Mouse (Mus musculus) MEL (cell line): ENCODE data around the gene Serpinb7. TPM values are rescaled to one million over a fixed set of nuclear protein-coding genes. Genes with fewer than 3 reads are reported as not detected.

Source experiments
- DNase-seq: peaks from one replicate; pipeline ENCODE4 v3.0.0; 2011; ENCODE audit warnings: low read depth, low spot score
- H3K27ac ChIP-seq: 2 replicates; pipeline ENCODE4 v1.5.1; 2012; ENCODE audit warnings: low read depth, mild to moderate bottlenecking, control low read depth, low read length, moderate library complexity; ENCODE audit not compliant: control insufficient read depth
- H3K27me3 ChIP-seq, 2 experiments: fragments of 150-350 bp in 1 of 2; sonication (generic) in 1 of 2; 2 replicates each; pipeline ENCODE4 v1.6.1; 2012; ENCODE audit warnings: low read length in 2 of 2, mild to moderate bottlenecking in 2 of 2, improper control_type of control experiment in 1 of 2, moderate library complexity in 1 of 2; ENCODE audit not compliant: insufficient read depth in 2 of 2, control insufficient read depth in 1 of 2
- H3K36me3 ChIP-seq, 2 experiments: 2 replicates each; pipeline ENCODE4 v1.6.1; 2012 to 2014; ENCODE audit warnings: low read length in 2 of 2, improper control_type of control experiment in 1 of 2, inconsistent platforms in 1 of 2, mild to moderate bottlenecking in 1 of 2; ENCODE audit not compliant: insufficient read depth in 2 of 2, control insufficient read depth in 1 of 2
- H3K4me1 ChIP-seq, 2 experiments: fragments of 150-350 bp in 1 of 2; sonication (generic) in 1 of 2; 2 replicates each; pipeline ENCODE4 v1.6.1; 2012; ENCODE audit warnings: low read length in 2 of 2, improper control_type of control experiment in 1 of 2, mild to moderate bottlenecking in 1 of 2; ENCODE audit not compliant: insufficient read depth in 2 of 2, control insufficient read depth in 1 of 2
- H3K4me3 ChIP-seq, 2 experiments: fragments of 150-350 bp in 1 of 2; sonication (generic) in 1 of 2; 2 replicates each; pipeline ENCODE4 v1.5.1; 2012; ENCODE audit warnings: low read depth in 2 of 2, low read length in 2 of 2, mild to moderate bottlenecking in 2 of 2, moderate library complexity in 2 of 2, control low read depth in 1 of 2, improper control_type of control experiment in 1 of 2; ENCODE audit not compliant: control insufficient read depth in 1 of 2, insufficient read depth in 1 of 2
- H3K79me2 ChIP-seq: 2 replicates; pipeline ENCODE4 v1.6.1; 2012; ENCODE audit warnings: mild to moderate bottlenecking, low read length, moderate library complexity; ENCODE audit not compliant: control insufficient read depth, poor library complexity, insufficient read depth
- H3K9ac ChIP-seq: 2 replicates; pipeline ENCODE4 v1.6.1; 2012; ENCODE audit warnings: low read depth, mild to moderate bottlenecking, control low read depth, low read length, moderate library complexity; ENCODE audit not compliant: control insufficient read depth, poor library complexity, severe bottlenecking
- H3K9me3 ChIP-seq: fragments of 150-350 bp; sonication (generic); replicated peaks from 2 replicates; pipeline ENCODE4 v1.6.1; 2012; ENCODE audit warnings: mild to moderate bottlenecking, low read length, improper control_type of control experiment, moderate library complexity; ENCODE audit not compliant: insufficient read depth
- BHLHE40 ChIP-seq: IDR thresholded peaks from 2 replicates; pipeline ENCODE4 v1.6.1; 2012; ENCODE audit warnings: low read depth, mild to moderate bottlenecking, inconsistent platforms, low read length, improper control_type of control experiment, borderline replicate concordance
- CHD1 ChIP-seq: IDR thresholded peaks from 2 replicates; pipeline ENCODE4 v1.6.1; 2012; ENCODE audit warnings: low read depth, mild to moderate bottlenecking, inconsistent platforms, low read length, improper control_type of control experiment
- CHD2 ChIP-seq: IDR thresholded peaks from 2 replicates; pipeline ENCODE4 v1.6.1; 2011; ENCODE audit warnings: low read length, improper control_type of control experiment
- E2F4 ChIP-seq: IDR thresholded peaks from 2 replicates; pipeline ENCODE4 v1.6.1; 2011; ENCODE audit warnings: low read depth, low read length, improper control_type of control experiment, borderline replicate concordance
- EP300 ChIP-seq, 2 experiments: IDR thresholded peaks; 2 replicates each; pipeline ENCODE4 v1.6.1; 2011; ENCODE audit warnings: improper control_type of control experiment in 2 of 2, low read length in 2 of 2, low read depth in 1 of 2, mild to moderate bottlenecking in 1 of 2
- ETS1 ChIP-seq: IDR thresholded peaks from 2 replicates; pipeline ENCODE4 v1.6.1; 2012; ENCODE audit warnings: low read depth, mild to moderate bottlenecking, inconsistent platforms, low read length, improper control_type of control experiment, moderate library complexity
- GATA1 ChIP-seq: IDR thresholded peaks from 2 replicates; pipeline ENCODE4 v1.6.1; 2011; ENCODE audit warnings: low read depth, low read length, improper control_type of control experiment
- MAZ ChIP-seq: IDR thresholded peaks from 2 replicates; pipeline ENCODE4 v1.6.1; 2012; ENCODE audit warnings: low read depth, mild to moderate bottlenecking, inconsistent platforms, low read length, improper control_type of control experiment
- MEF2A ChIP-seq: IDR thresholded peaks from 2 replicates; pipeline ENCODE4 v1.6.1; 2014; ENCODE audit warnings: low read depth, mild to moderate bottlenecking, inconsistent platforms, low read length, improper control_type of control experiment; ENCODE audit not compliant: poor library complexity, insufficient replicate concordance, severe bottlenecking; ENCODE audit errors: extremely low read depth
- MXI1 ChIP-seq: IDR thresholded peaks from 2 replicates; pipeline ENCODE4 v1.6.1; 2011; ENCODE audit warnings: mild to moderate bottlenecking, low read depth, low read length, improper control_type of control experiment
- MYB ChIP-seq: IDR thresholded peaks from 2 replicates; pipeline ENCODE4 v1.6.1; 2011; ENCODE audit warnings: mild to moderate bottlenecking, low read depth, low read length, improper control_type of control experiment
- MYC ChIP-seq: IDR thresholded peaks from 2 replicates; pipeline ENCODE4 v1.6.1; 2011; ENCODE audit warnings: low read depth, mild to moderate bottlenecking, low read length, improper control_type of control experiment, moderate library complexity
- POLR2A ChIP-seq, 2 experiments: IDR thresholded peaks; 2 replicates each; pipeline ENCODE4 v1.6.1; 2011 to 2012; ENCODE audit warnings: low read length in 2 of 2, mild to moderate bottlenecking in 2 of 2, control low read depth in 1 of 2, improper control_type of control experiment in 1 of 2, low read depth in 1 of 2, moderate library complexity in 1 of 2; ENCODE audit not compliant: control insufficient read depth in 1 of 2, insufficient read depth in 1 of 2, poor library complexity in 1 of 2
- POLR2AphosphoS2 ChIP-seq: IDR thresholded peaks from 2 replicates; pipeline ENCODE4 v1.6.1; 2011; ENCODE audit warnings: low read length, improper control_type of control experiment
- POLR2AphosphoS5 ChIP-seq: IDR thresholded peaks from 2 replicates; pipeline ENCODE4 v1.6.1; 2012; ENCODE audit warnings: low read depth, borderline replicate concordance, mild to moderate bottlenecking, inconsistent platforms, low read length, moderate library complexity, mixed read lengths
- RCOR1 ChIP-seq: IDR thresholded peaks from 2 replicates; pipeline ENCODE4 v1.6.1; 2012; ENCODE audit warnings: low read depth, mild to moderate bottlenecking, inconsistent platforms, low read length, improper control_type of control experiment
- SIN3A ChIP-seq: IDR thresholded peaks from 2 replicates; pipeline ENCODE4 v1.6.1; 2012; ENCODE audit warnings: low read length, improper control_type of control experiment, inconsistent platforms
- SMC3 ChIP-seq: IDR thresholded peaks from 2 replicates; pipeline ENCODE4 v1.6.1; 2011; ENCODE audit warnings: low read depth, low read length, improper control_type of control experiment
- TAL1 ChIP-seq: IDR thresholded peaks from 2 replicates; pipeline ENCODE4 v1.6.1; 2012; ENCODE audit warnings: mild to moderate bottlenecking, inconsistent platforms, low read length, moderate library complexity, mixed read lengths
- TBP ChIP-seq: IDR thresholded peaks from 2 replicates; pipeline ENCODE4 v1.8.0; 2011; ENCODE audit warnings: low read depth, low read length, improper control_type of control experiment
- TCF12 ChIP-seq: IDR thresholded peaks from 2 replicates; pipeline ENCODE4 v1.6.1; 2014; ENCODE audit warnings: low read depth, mild to moderate bottlenecking, inconsistent platforms, low read length, improper control_type of control experiment, moderate library complexity
- UBTF ChIP-seq: IDR thresholded peaks from 2 replicates; pipeline ENCODE4 v1.6.1; 2012; ENCODE audit warnings: low read depth, mild to moderate bottlenecking, inconsistent platforms, low read length, improper control_type of control experiment, moderate library complexity, borderline replicate concordance; ENCODE audit not compliant: insufficient read depth
- USF1 ChIP-seq: IDR thresholded peaks from 2 replicates; pipeline ENCODE4 v1.6.1; 2014; ENCODE audit warnings: low read depth, mild to moderate bottlenecking, inconsistent platforms, low read length, improper control_type of control experiment, moderate library complexity
- ZMIZ1 ChIP-seq: IDR thresholded peaks from 2 replicates; pipeline ENCODE4 v1.6.1; 2012; ENCODE audit warnings: low read depth, mild to moderate bottlenecking, inconsistent platforms, low read length, improper control_type of control experiment, moderate library complexity
- polyA plus RNA-seq, 2 experiments: library from polyadenylated mRNA; stranded (reverse) in 1 of 2; unstranded in 1 of 2; fragments of >175 nt in 1 of 2; fragments of >200 nt in 1 of 2; gene quantifications; 2 replicates each; pipeline versions ENCODE4 v1.2.1 to v1.2.4; 2012; ENCODE audit warnings: low replicate concordance in 2 of 2, low read depth in 1 of 2; ENCODE audit not compliant: insufficient read length in 2 of 2, insufficient read depth in 1 of 2, missing spikeins in 1 of 2
- total RNA-seq: library from RNA; depleted of rRNA; stranded (reverse); fragments of 300-350 nt; gene quantifications from 2 replicates; pipeline ENCODE4 v1.2.3, GENCODE M21; 2012

Gene Serpinb7
- total and polyA plus RNA-seq, 3 experiments = not detected

DNA sequence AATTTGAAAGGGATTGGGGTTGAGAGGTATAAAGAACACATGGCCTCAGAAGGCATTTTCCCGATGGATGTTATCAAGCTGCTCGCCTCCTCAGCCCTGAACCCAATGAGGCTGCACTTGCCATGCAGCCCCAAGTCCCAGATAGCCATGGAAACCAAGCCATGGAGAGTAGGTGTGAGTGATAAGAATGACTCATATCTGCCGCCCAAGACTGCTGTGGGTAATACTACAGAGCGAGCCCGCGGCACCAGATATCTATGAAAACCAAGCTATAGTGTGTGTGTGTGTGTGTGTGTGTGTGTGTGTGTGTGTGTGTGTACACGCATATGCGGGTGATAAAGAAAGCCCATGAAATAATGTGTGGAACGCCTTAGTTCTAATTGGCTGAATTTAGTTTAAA is 14.9 kb upstream of the Serpinb7 start:
- Histone ChIP-seq H3K9ac (no peak overlapping the region), H3K4me1 (peaks cover 27 to 43% of the 10 kb centered on the region in 2 experiments), H3K27me3 (no peaks in the 10 kb centered on the region), H3K27ac (peak overlapping the region; percentile 56), H3K36me3 (peaks cover 0 to 52% of the 10 kb centered on the region in 2 experiments; a peak in 2 of 4 replicates), H3K4me3 (no peak overlapping the region), H3K9me3 (no peaks in the 10 kb centered on the region), H3K79me2 (no peaks in the 10 kb centered on the region)
- peak; percentile 97 for DNase-seq
- TF ChIP-seq MEF2A = no peak
- no peak; a peak in 1 of 4 replicates for TF ChIP-seq POLR2A (IDR thresholded peaks at IDR 0.05; ENCODE audit: control insufficient read depth in 1 of 2, insufficient read depth in 1 of 2, low read depth in 1 of 2, low read length in 2 of 2, poor library complexity in 1 of 2)
- peak; percentile 87 for TF ChIP-seq TAL1
- TF ChIP-seq BHLHE40 = no peak
- TF ChIP-seq GATA1 = peak; percentile 98
- no peak for TF ChIP-seq POLR2AphosphoS5
- no peak for TF ChIP-seq E2F4
- TF ChIP-seq USF1 = no peak

DNA sequence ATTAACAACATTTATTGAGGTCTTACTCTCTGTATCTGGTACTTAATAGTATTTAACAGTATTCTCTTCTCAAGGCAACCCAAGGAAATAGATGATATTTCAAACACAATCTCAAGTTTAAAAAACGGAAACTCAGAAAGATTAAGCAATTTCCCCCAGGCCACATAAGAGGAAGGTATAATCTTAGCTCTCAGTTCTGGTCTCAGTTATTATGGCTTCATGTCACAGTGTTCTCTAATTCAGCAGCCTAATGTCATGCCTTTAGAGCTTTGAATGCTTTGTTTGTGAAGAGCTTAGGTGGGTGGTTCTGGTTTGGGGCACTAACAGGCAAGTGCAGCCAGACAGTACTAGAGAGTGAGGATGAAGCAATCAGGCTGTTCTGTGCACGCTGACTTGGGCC is 9.7 kb upstream of the Serpinb7 start:
- no peak for TF ChIP-seq MXI1
- TF ChIP-seq EP300 (IDR thresholded peaks at IDR 0.05; ENCODE audit: low read depth in 1 of 2, low read length in 2 of 2) = peak; percentile 51 to 62; a peak in 3 of 4 replicates
- peak; percentile 43; the same call in 1 of the 2 replicates for TF ChIP-seq GATA1
- H3K36me3 ChIP-seq = peaks cover 0 to 16% of the 10 kb centered on the region in 2 experiments; a peak in 2 of 4 replicates
- H3K4me1 ChIP-seq = peaks cover 3 to 14% of the 10 kb centered on the region in 2 experiments; a peak in 2 of 4 replicates
- no peaks in the 10 kb centered on the region for H3K9me3 ChIP-seq
- peak; percentile 63 for DNase-seq
- H3K9ac ChIP-seq = no peak overlapping the region
- no peaks in the 10 kb centered on the region for H3K27me3 ChIP-seq
- H3K79me2 ChIP-seq = no peaks in the 10 kb centered on the region
- no peak overlapping the region for H3K4me3 ChIP-seq
- peak overlapping the region; percentile 13; the same call in 1 of the 2 replicates for H3K27ac ChIP-seq

DNA sequence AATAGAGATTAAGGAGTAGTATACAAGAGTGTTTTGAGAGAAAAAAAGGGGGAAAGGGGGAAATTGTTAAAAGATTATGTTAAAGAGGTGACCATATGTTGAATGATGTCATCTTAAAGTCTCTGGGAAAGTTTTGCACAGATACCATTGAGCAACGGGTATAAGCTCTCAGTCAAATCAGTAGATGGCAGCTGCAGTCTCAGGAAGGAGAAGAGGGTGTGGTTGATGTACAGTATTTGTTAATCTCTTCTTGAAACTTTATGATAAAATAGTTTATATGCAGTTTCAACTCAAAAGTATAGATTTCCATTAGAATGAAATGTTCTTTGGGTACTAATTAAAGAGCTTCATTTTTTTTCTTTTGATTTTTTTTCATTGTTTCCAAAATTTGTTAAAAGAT is 2.0 kb upstream of the Serpinb7 start:
- Histone ChIP-seq H3K4me3 (no peak overlapping the region), H3K4me1 (peaks cover 9 to 16% of the 10 kb centered on the region in 2 experiments; a peak in 3 of 4 replicates), H3K9me3 (no peaks in the 10 kb centered on the region), H3K36me3 (peaks cover 0 to 13% of the 10 kb centered on the region in 2 experiments; a peak in 2 of 4 replicates), H3K27ac (no peak overlapping the region), H3K9ac (no peak overlapping the region), H3K79me2 (no peaks in the 10 kb centered on the region), H3K27me3 (no peaks in the 10 kb centered on the region)
- TF ChIP-seq RCOR1 (peak; percentile 97), MYB (peak; percentile 77), POLR2AphosphoS2 (peak; percentile 95), ETS1 (peak; percentile 100), POLR2AphosphoS5 (no peak), ZMIZ1 (peak; percentile 99), GATA1 (peak; percentile 98), POLR2A (IDR thresholded peaks at IDR 0.05; ENCODE audit: control insufficient read depth in 1 of 2, insufficient read depth in 1 of 2, low read depth in 1 of 2, low read length in 2 of 2, poor library complexity in 1 of 2) (peak in 1 of 2 experiments; percentile 73; a peak in 1 of 4 replicates), MXI1 (no peak), CHD1 (no peak), MEF2A (peak; percentile 12; the same call in 1 of the 2 replicates), TCF12 (peak; percentile 97), EP300 (IDR thresholded peaks at IDR 0.05; ENCODE audit: low read depth in 1 of 2, low read length in 2 of 2) (peak; percentile 99), MYC (peak; percentile 26; the same call in 1 of the 2 replicates), TAL1 (peak; percentile 86), SMC3 (no peak), UBTF (no peak), CHD2 (no peak), SIN3A (peak; percentile 74), MAZ (no peak), TBP (peak; percentile 98)
- peak; percentile 92 for DNase-seq
